Mouse (Mus musculus) midbrain, embryonic 15.5 days (tissue): ENCODE measurements around the gene Dao. TPM values are rescaled to one million over a fixed set of nuclear protein-coding genes. Genes with fewer than 3 reads are reported as not detected.

Experiments used
- ATAC-seq: fragments of 200-750 bp; cut with Nextera tagmentation; replicated peaks from 2 replicates; pipeline ENCODE4 v1.8.0; 2017; ENCODE audit warnings: moderate TSS enrichment
- H3K27ac ChIP-seq: fragments of 300-500 bp; sonication (generic); 2 replicates; pipeline ENCODE4 v1.5.1; 2015; ENCODE audit warnings: mild to moderate bottlenecking, inconsistent platforms
- H3K27me3 ChIP-seq: fragments of 300-500 bp; sonication (generic); replicated peaks from 2 replicates; pipeline ENCODE4 v1.6.1; 2015; ENCODE audit warnings: inconsistent platforms
- H3K36me3 ChIP-seq: fragments of 300-500 bp; sonication (generic); replicated peaks from 2 replicates; pipeline ENCODE4 v1.6.1; 2015; ENCODE audit warnings: inconsistent platforms
- H3K4me1 ChIP-seq: fragments of 300-500 bp; sonication (generic); 2 replicates; pipeline ENCODE4 v1.6.1; 2015; ENCODE audit warnings: inconsistent platforms
- H3K4me2 ChIP-seq: fragments of 300-500 bp; sonication (generic); 2 replicates; pipeline ENCODE4 v1.6.1; 2015; ENCODE audit warnings: inconsistent platforms, mild to moderate bottlenecking, moderate library complexity
- H3K4me3 ChIP-seq: fragments of 300-500 bp; sonication (generic); 2 replicates; pipeline ENCODE4 v1.5.1; 2015; ENCODE audit warnings: mild to moderate bottlenecking, inconsistent platforms
- H3K9ac ChIP-seq: fragments of 300-500 bp; sonication (generic); 2 replicates; pipeline ENCODE4 v1.6.1; 2015; ENCODE audit warnings: mild to moderate bottlenecking, inconsistent platforms
- H3K9me3 ChIP-seq: fragments of 300-500 bp; sonication (generic); 2 replicates; pipeline ENCODE4 v1.6.1; 2016; ENCODE audit warnings: inconsistent platforms
- WGBS: fragments of 180-500 bp; shearing (Covaris S2); methylation state at CpG from one replicate; pipeline ENCODE4 v1.1.7; 2015; ENCODE audit warnings: mixed read lengths; 5-methylcytosine and 5-hydroxymethylcytosine counted together
- polyA plus RNA-seq: library from polyadenylated mRNA; unstranded; fragments of >200 nt; fragmentation: Nextera tagmentation; extraction: Ambion mirVana; gene quantifications from 2 replicates; pipeline ENCODE4 v1.2.1, GENCODE M21; 2015

The Dao gene
- polyA plus RNA-seq, 1 experiment from 2014 or later = not detected

- no peaks in the 10 kb centered on the region for H3K9me3 ChIP-seq
- no peak overlapping the region for H3K27ac ChIP-seq
- peaks cover 14% of the 10 kb centered on the region for H3K36me3 ChIP-seq
- 85% methylated on average over 7 of the region's 7 CpGs for WGBS
- no peak overlapping the region for H3K4me2 ChIP-seq
- H3K4me3 ChIP-seq = no peak overlapping the region
- H3K4me1 ChIP-seq = no peaks in the 10 kb centered on the region
- ATAC-seq = no peak
- H3K9ac ChIP-seq = no peak overlapping the region
- H3K27me3 ChIP-seq = no peaks in the 10 kb centered on the region
Measured at GRCm38 (mm10) chr5:114034393-114034792, 30.9 kb downstream of the Dao start.

- Histone ChIP-seq H3K9ac (no peak overlapping the region), H3K27ac (no peak overlapping the region), H3K4me3 (no peak overlapping the region), H3K4me1 (no peaks in the 10 kb centered on the region), H3K36me3 (peaks cover 14% of the 10 kb centered on the region), H3K27me3 (no peaks in the 10 kb centered on the region), H3K9me3 (no peaks in the 10 kb centered on the region), H3K4me2 (no peak overlapping the region)
- 20% methylated on average over 10 of the region's 10 CpGs for WGBS
- ATAC-seq = no peak
Measured at GRCm38 (mm10) chr5:114035111-114035510, 31.6 kb downstream of the Dao start.

GRCm38 (mm10) chr5:114040508-114040907 lies 37.0 kb downstream of the Dao start:
- no peaks in the 10 kb centered on the region for H3K9me3 ChIP-seq
- no peak overlapping the region for H3K9ac ChIP-seq
- WGBS = 22% methylated on average over 8 of the region's 8 CpGs
- H3K27me3 ChIP-seq = no peaks in the 10 kb centered on the region
- ATAC-seq = no peak
- H3K27ac ChIP-seq = no peak overlapping the region
- H3K36me3 ChIP-seq = 0 out of 2 replicates have a peak, but pooled peaks cover 32% of the 10 kb centered on the region
- no peaks in the 10 kb centered on the region for H3K4me1 ChIP-seq
- no peak overlapping the region for H3K4me3 ChIP-seq
- H3K4me2 ChIP-seq = no peak overlapping the region

GRCm38 (mm10) chr5:114040911-114041310 lies 37.4 kb downstream of the Dao start:
- Histone ChIP-seq H3K4me1 (no peaks in the 10 kb centered on the region), H3K27ac (no peak overlapping the region), H3K4me2 (no peak overlapping the region), H3K9me3 (no peaks in the 10 kb centered on the region), H3K9ac (no peak overlapping the region), H3K36me3 (0 out of 2 replicates have a peak, but pooled peaks cover 32% of the 10 kb centered on the region), H3K4me3 (no peak overlapping the region), H3K27me3 (no peaks in the 10 kb centered on the region)
- 77% methylated on average over 1 of the region's 1 CpGs for WGBS
- no peak for ATAC-seq

GRCm38 (mm10) chr5:114041327-114041930 lies 37.9 kb downstream of the Dao start:
- Histone ChIP-seq H3K27ac (no peak overlapping the region), H3K36me3 (0 out of 2 replicates have a peak, but pooled peaks cover 32% of the 10 kb centered on the region), H3K9ac (no peak overlapping the region), H3K4me3 (no peak overlapping the region), H3K9me3 (no peaks in the 10 kb centered on the region), H3K4me2 (no peak overlapping the region), H3K27me3 (no peaks in the 10 kb centered on the region), H3K4me1 (no peaks in the 10 kb centered on the region)
- ATAC-seq = no peak
- 21% methylated on average over 15 of the region's 15 CpGs for whole genome bisulfite sequencing

- 89% methylated on average over 4 of the region's 4 CpGs for WGBS
- Histone ChIP-seq H3K27ac (no peak overlapping the region), H3K4me1 (no peaks in the 10 kb centered on the region), H3K9me3 (no peaks in the 10 kb centered on the region), H3K36me3 (0 out of 2 replicates have a peak, but pooled peaks cover 27% of the 10 kb centered on the region), H3K9ac (no peak overlapping the region), H3K27me3 (no peaks in the 10 kb centered on the region), H3K4me2 (no peak overlapping the region), H3K4me3 (no peak overlapping the region)
- ATAC-seq = no peak
Measured at GRCm38 (mm10) chr5:114043800-114044199, 40.3 kb downstream of the Dao start.

- 78% methylated on average over 1 of the region's 1 CpGs for WGBS
- Histone ChIP-seq H3K4me1 (no peaks in the 10 kb centered on the region), H3K4me2 (no peak overlapping the region), H3K27me3 (no peaks in the 10 kb centered on the region), H3K9me3 (no peaks in the 10 kb centered on the region), H3K36me3 (peaks cover 31% of the 10 kb centered on the region; the same call in 1 of the 2 replicates), H3K4me3 (no peak overlapping the region), H3K9ac (no peak overlapping the region), H3K27ac (no peak overlapping the region)
- ATAC-seq = no peak
Measured at GRCm38 (mm10) chr5:114045134-114045533, 41.6 kb downstream of the Dao start.

GRCm38 (mm10) chr5:114046151-114046550 lies 42.6 kb downstream of the Dao start:
- H3K9ac ChIP-seq = no peak overlapping the region
- no peak for ATAC-seq
- no peak overlapping the region for H3K27ac ChIP-seq
- no peak overlapping the region for H3K4me2 ChIP-seq
- no peaks in the 10 kb centered on the region for H3K9me3 ChIP-seq
- no peak overlapping the region for H3K4me3 ChIP-seq
- WGBS = 64% methylated on average over 3 of the region's 3 CpGs
- peaks cover 31% of the 10 kb centered on the region; the same call in 1 of the 2 replicates for H3K36me3 ChIP-seq
- H3K27me3 ChIP-seq = no peaks in the 10 kb centered on the region
- H3K4me1 ChIP-seq = no peaks in the 10 kb centered on the region

- 49% methylated on average over 3 of the region's 3 CpGs for WGBS
- Histone ChIP-seq H3K27me3 (no peaks in the 10 kb centered on the region), H3K9me3 (no peaks in the 10 kb centered on the region), H3K4me2 (no peak overlapping the region), H3K9ac (no peak overlapping the region), H3K36me3 (peaks cover 27% of the 10 kb centered on the region; the same call in 1 of the 2 replicates), H3K4me1 (no peaks in the 10 kb centered on the region), H3K4me3 (no peak overlapping the region), H3K27ac (no peak overlapping the region)
- ATAC-seq = no peak
Measured at GRCm38 (mm10) chr5:114046604-114047003, 43.1 kb downstream of the Dao start.

- no peaks in the 10 kb centered on the region for H3K4me1 ChIP-seq
- no peaks in the 10 kb centered on the region for H3K9me3 ChIP-seq
- no peak overlapping the region for H3K27ac ChIP-seq
- no peak overlapping the region for H3K9ac ChIP-seq
- WGBS = 80% methylated on average over 5 of the region's 5 CpGs
- no peaks in the 10 kb centered on the region for H3K27me3 ChIP-seq
- H3K4me2 ChIP-seq = no peak overlapping the region
- H3K4me3 ChIP-seq = no peak overlapping the region
- peaks cover 22% of the 10 kb centered on the region; the same call in 1 of the 2 replicates for H3K36me3 ChIP-seq
- ATAC-seq = no peak
Measured at GRCm38 (mm10) chr5:114047182-114047581, 43.7 kb downstream of the Dao start.

GRCm38 (mm10) chr5:114048731-114049308 lies 45.3 kb downstream of the Dao start:
- H3K36me3 ChIP-seq = peaks cover 11% of the 10 kb centered on the region; the same call in 1 of the 2 replicates
- no peak overlapping the region for H3K4me2 ChIP-seq
- no peaks in the 10 kb centered on the region for H3K27me3 ChIP-seq
- ATAC-seq = no peak
- no peak overlapping the region for H3K27ac ChIP-seq
- WGBS = 54% methylated on average over 12 of the region's 12 CpGs
- H3K9ac ChIP-seq = no peak overlapping the region
- H3K4me1 ChIP-seq = no peaks in the 10 kb centered on the region
- H3K4me3 ChIP-seq = no peak overlapping the region
- H3K9me3 ChIP-seq = no peaks in the 10 kb centered on the region

- Histone ChIP-seq H3K4me1 (no peaks in the 10 kb centered on the region), H3K4me3 (no peak overlapping the region), H3K27ac (no peak overlapping the region), H3K27me3 (no peaks in the 10 kb centered on the region), H3K36me3 (peaks cover 11% of the 10 kb centered on the region; the same call in 1 of the 2 replicates), H3K9ac (no peak overlapping the region), H3K4me2 (no peak overlapping the region), H3K9me3 (no peaks in the 10 kb centered on the region)
- 33% methylated on average over 9 of the region's 9 CpGs for WGBS
- no peak for ATAC-seq
Measured at GRCm38 (mm10) chr5:114052246-114052761, 48.8 kb downstream of the Dao start.
